ENCODE assay signal across 9 mouse cellular contexts in genomic region chr13:5864265-5865097, GRCm38 (mm10). TPM values are rescaled to one million over a fixed set of nuclear protein-coding genes. Genes with fewer than 3 reads are reported as not detected.
DNase-seq lines count a peak whose midpoint lies in the region; ATAC-seq and TF ChIP-seq lines count a peak whose summit lies in the region.
"Had no signal": no experiment of that assay in that cellular context is flagged by ENCODE, and none has a peak within 500 bp of the region (broad histone marks: within the 10 kb centered on the region; RNA-seq: fewer than 3 reads in every experiment).

No protein-coding gene starts in this region.

- TF ChIP-seq EP300 in CH12.LX (IDR thresholded peaks at IDR 0.05; ENCODE audit: low read length): no peak; the same call in 1 of the 2 replicates

- peak; percentile 10 for DNase-seq in gastrocnemius, postnatal 25 days
- DNase-seq in gastrocnemius, postnatal 14 days: no peak
- DNase-seq in CH12.LX (ENCODE audit: extremely low read depth): peak; percentile 78
- no peak for DNase-seq in right cerebral cortex, postnatal 14 days
- no peak for DNase-seq in adrenal gland, postnatal 14 days

- TF ChIP-seq POLR2A in CH12.LX (IDR thresholded peaks at IDR 0.05; ENCODE audit: low read depth, low read length): no peak

- H3K27ac ChIP-seq in CH12.LX (ENCODE audit: insufficient read depth, low read depth): peak overlapping the region; percentile 33; the same call in 1 of the 2 replicates
- no peak overlapping the region for H3K27ac ChIP-seq in forebrain, embryonic 13.5 days
- no peak overlapping the region for H3K27ac ChIP-seq in intestine, embryonic 15.5 days
- H3K27ac ChIP-seq in midbrain, embryonic 15.5 days: peak overlapping the region; percentile 70

- peak overlapping the region; percentile 36; the same call in 1 of the 2 replicates for H3K9ac ChIP-seq in CH12.LX (ENCODE audit: insufficient read depth, low read depth)
- H3K9ac ChIP-seq in forebrain, embryonic 13.5 days: peak overlapping the region; percentile 52
- no peak overlapping the region; the same call in 1 of the 2 replicates for H3K9ac ChIP-seq in intestine, embryonic 15.5 days
- H3K9ac ChIP-seq in midbrain, embryonic 15.5 days: peak overlapping the region; percentile 61

- peaks cover 7 to 21% of the 10 kb centered on the region in 2 experiments; a peak in 3 of 4 replicates for H3K4me1 ChIP-seq in CH12.LX (ENCODE audit: control insufficient read depth in 1 of 2, insufficient read depth in 2 of 2)
- H3K4me1 ChIP-seq in forebrain, embryonic 13.5 days: peaks cover 27% of the 10 kb centered on the region
- peaks cover 20% of the 10 kb centered on the region for H3K4me1 ChIP-seq in intestine, embryonic 15.5 days (replicated peaks)
- H3K4me1 ChIP-seq in midbrain, embryonic 15.5 days: peaks cover 35% of the 10 kb centered on the region

- in situ Hi-C loops in CH12.LX (cut with MboI; ENCODE audit: low pct_ligation_motif_present, low pct_unique_long_range_greater_than_20kb, low sequenced_read_pairs): loop anchor here (10.0 to 25.0 kb wide), 2 partner anchors 610 to 773 kb away; partner anchors contain the start of gene Pfkp

- no peaks in the 10 kb centered on the region for H3K27me3 ChIP-seq in CH12.LX (replicated peaks)
- no peaks in the 10 kb centered on the region for H3K27me3 ChIP-seq in forebrain, embryonic 13.5 days
- H3K27me3 ChIP-seq in intestine, embryonic 15.5 days (replicated peaks): no peaks in the 10 kb centered on the region
- no peaks in the 10 kb centered on the region for H3K27me3 ChIP-seq in midbrain, embryonic 15.5 days (replicated peaks)
- H3K27me3 ChIP-seq: Patski had no signal

- H3K4me3 ChIP-seq in CH12.LX (replicated peaks in 1 of 3; ENCODE audit: low read depth in 2 of 3, low read length in 2 of 3, poor library complexity in 1 of 3): peak overlapping the region; percentile 34 to 51 (median 37)
- peak overlapping the region; percentile 38 for H3K4me3 ChIP-seq in forebrain, embryonic 13.5 days
- H3K4me3 ChIP-seq in intestine, embryonic 15.5 days (replicated peaks): peak overlapping the region; percentile 19
- H3K4me3 ChIP-seq in midbrain, embryonic 15.5 days: peak overlapping the region; percentile 75

- TF ChIP-seq CTCF in CH12.LX (conservative IDR thresholded peaks at IDR 0.05 in 1 of 2, IDR thresholded peaks at IDR 0.05 in 1 of 2; ENCODE audit: low read depth in 2 of 2, low read length in 2 of 2): no peak

- 73% methylated on average over 10 of the region's 10 CpGs for WGBS in forebrain, embryonic 13.5 days
- WGBS in intestine, embryonic 15.5 days: 56% methylated on average over 10 of the region's 10 CpGs
- 54% methylated on average over 10 of the region's 10 CpGs for WGBS in midbrain, embryonic 15.5 days

- peaks cover 27 to 43% of the 10 kb centered on the region in 2 experiments for H3K36me3 ChIP-seq in CH12.LX (replicated peaks in 1 of 2; ENCODE audit: control insufficient read depth in 1 of 2, insufficient read depth in 1 of 2, low read length in 1 of 2)
- H3K36me3 ChIP-seq in forebrain, embryonic 13.5 days (ENCODE audit: poor library complexity, severe bottlenecking): peaks cover 34% of the 10 kb centered on the region
- H3K36me3 ChIP-seq in intestine, embryonic 15.5 days: peaks cover 16% of the 10 kb centered on the region
- peaks cover 28% of the 10 kb centered on the region for H3K36me3 ChIP-seq in midbrain, embryonic 15.5 days (replicated peaks)

- H3K9me3 ChIP-seq in CH12.LX (replicated peaks; ENCODE audit: low read length): no peaks in the 10 kb centered on the region
- no peaks in the 10 kb centered on the region for H3K9me3 ChIP-seq in forebrain, embryonic 13.5 days (replicated peaks)
- no peaks in the 10 kb centered on the region for H3K9me3 ChIP-seq in intestine, embryonic 15.5 days
- no peaks in the 10 kb centered on the region for H3K9me3 ChIP-seq in midbrain, embryonic 15.5 days

- no peak for TF ChIP-seq RAD21 in CH12.LX (IDR thresholded peaks at IDR 0.05; ENCODE audit: low read depth, low read length)

- intact Hi-C loops in gastrocnemius, postnatal 14 days (cut with DNase I; ENCODE audit: low total_unique reads): no loop called here

- peaks cover 33% of the 10 kb centered on the region for H3K79me2 ChIP-seq in CH12.LX (replicated peaks; ENCODE audit: control insufficient read depth, extremely low read depth, insufficient read depth, poor library complexity, severe bottlenecking)

- dilution Hi-C loops in CH12.LX (cut with MboI; ENCODE audit: extremely low pct_ligation_motif_present, extremely low pct_unique_long_range_greater_than_20kb, low sequenced_read_pairs): no loop called here

- no peak for ATAC-seq in forebrain, embryonic 13.5 days
- ATAC-seq in intestine, embryonic 15.5 days: no peak
- ATAC-seq in midbrain, embryonic 15.5 days (replicated peaks): no peak
- ATAC-seq: Patski had no signal

- peak overlapping the region; percentile 97 for H3K4me2 ChIP-seq in CH12.LX (ENCODE audit: insufficient read depth, low read depth, poor library complexity, severe bottlenecking)
- H3K4me2 ChIP-seq in forebrain, embryonic 13.5 days: peak overlapping the region; percentile 72
- H3K4me2 ChIP-seq in intestine, embryonic 15.5 days (replicated peaks): peak overlapping the region; percentile 53
- peak overlapping the region; percentile 62 for H3K4me2 ChIP-seq in midbrain, embryonic 15.5 days

TF ChIP-seq in CH12.LX, 34 proteins besides CTCF, POLR2A, EP300 and RAD21:
- TF ChIP-seq TCF12 (IDR thresholded peaks at IDR 0.05; ENCODE audit: low read depth, low read length) (no peak), USF1 (IDR thresholded peaks at IDR 0.05; ENCODE audit: low read depth, low read length) (peak; percentile 85), BHLHE40 (IDR thresholded peaks at IDR 0.05; ENCODE audit: low read depth, low read length) (peak; percentile 98), GABPA (IDR thresholded peaks at IDR 0.05; ENCODE audit: insufficient replicate concordance, low read depth, low read length) (no peak), ZNF384 (IDR thresholded peaks at IDR 0.05; ENCODE audit: low read depth, low read length) (peak; percentile 98), ZKSCAN1 (IDR thresholded peaks at IDR 0.05; ENCODE audit: borderline replicate concordance, low read depth, low read length) (no peak), TBP (conservative IDR thresholded peaks at IDR 0.05; ENCODE audit: low read depth, low read length) (no peak), IRF4 (IDR thresholded peaks at IDR 0.05; ENCODE audit: low read depth, low read length) (peak; percentile 96; the same call in 1 of the 2 replicates), MEF2A (IDR thresholded peaks at IDR 0.05; ENCODE audit: borderline replicate concordance, low read depth, low read length) (no peak), USF2 (conservative IDR thresholded peaks at IDR 0.05; ENCODE audit: low read depth, low read length) (peak; percentile 85)

RNA-seq across cellular contexts. Expression of gene Klf6, which starts 3.2 kb away (rescaled TPM):
- total RNA-seq in gastrocnemius, postnatal 25 days (2021): 10 to 100 TPM; 22.0 to 23.9 TPM
- total RNA-seq in gastrocnemius, postnatal 14 days (2021): 10 to 100 TPM; 21.8 to 32.9 TPM
- total RNA-seq in CH12.LX (2012; rRNA removed): 6.3 and 6.6 TPM in 2 replicates
- 21.0 and 23.7 TPM in 2 replicates for total RNA-seq in CH12.LX (2014; rRNA removed)
- 15.8 and 17.5 TPM in 2 replicates for polyA plus RNA-seq in CH12.LX (2012; ENCODE audit: insufficient read length, low read depth)
- 61.4 and 63.5 TPM in 2 replicates for polyA plus RNA-seq in forebrain, embryonic 13.5 days (2015; fragmentation: Nextera tagmentation; extraction: Ambion mirVana)
- 72.3 and 79.5 TPM in 2 replicates for polyA plus RNA-seq in intestine, embryonic 15.5 days (2015; fragmentation: Nextera tagmentation; extraction: Ambion mirVana)
- 104 TPM in 2 replicates for polyA plus RNA-seq in midbrain, embryonic 15.5 days (2015; fragmentation: Nextera tagmentation; extraction: Ambion mirVana)
- total RNA-seq in adrenal gland, postnatal 14 days (2021): 45.3 and 55.8 TPM in 2 replicates

Comparison
In these comparisons a context has a peak if more than half of its experiments do, and no peak if none do; other contexts are left out.
1. DNase-seq: peak in gastrocnemius, postnatal 25 days (single experiment) and CH12.LX (single experiment); none in gastrocnemius, postnatal 14 days (single experiment), right cerebral cortex, postnatal 14 days (single experiment) and adrenal gland, postnatal 14 days (single experiment).
2. H3K27ac ChIP-seq: peak in CH12.LX (single experiment) and midbrain, embryonic 15.5 days (single experiment); none in forebrain, embryonic 13.5 days (single experiment) and intestine, embryonic 15.5 days (single experiment).
3. H3K4me3 ChIP-seq: peak in every context shown above with its lines; median percentile 75 in midbrain, embryonic 15.5 days; 38 in forebrain, embryonic 13.5 days; 37 in CH12.LX; 19 in intestine, embryonic 15.5 days.
4. Peak in every context shown above with its lines, with median percentiles within 50 percentile points of each other: H3K4me2 ChIP-seq.